Mouse (Mus musculus): Measurements from ENCODE around the gene Kif5c.

The Kif5c gene

DNA sequence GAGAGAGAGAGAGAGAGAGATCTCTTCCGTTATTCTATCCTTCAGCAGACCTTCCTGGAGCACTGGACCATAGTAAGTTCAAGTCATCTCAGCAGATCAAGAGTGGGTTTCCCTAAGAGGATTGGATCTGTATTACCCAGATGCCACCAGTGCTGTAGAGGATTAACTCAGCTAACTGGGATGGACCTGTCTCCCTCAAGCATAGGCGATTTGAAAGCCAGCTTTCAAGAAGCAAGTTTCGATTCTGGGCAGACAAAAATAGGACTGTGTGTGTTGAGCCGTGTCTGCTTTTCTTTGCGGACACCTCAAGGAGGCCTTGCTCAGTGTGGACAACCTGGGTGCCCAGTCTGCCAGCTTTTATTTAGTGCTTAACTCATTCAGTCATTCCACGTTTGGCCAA lies 170.0 kb downstream of the Kif5c start:
- no peak for DNase-seq (ENCODE audit: low spot score)

DNA sequence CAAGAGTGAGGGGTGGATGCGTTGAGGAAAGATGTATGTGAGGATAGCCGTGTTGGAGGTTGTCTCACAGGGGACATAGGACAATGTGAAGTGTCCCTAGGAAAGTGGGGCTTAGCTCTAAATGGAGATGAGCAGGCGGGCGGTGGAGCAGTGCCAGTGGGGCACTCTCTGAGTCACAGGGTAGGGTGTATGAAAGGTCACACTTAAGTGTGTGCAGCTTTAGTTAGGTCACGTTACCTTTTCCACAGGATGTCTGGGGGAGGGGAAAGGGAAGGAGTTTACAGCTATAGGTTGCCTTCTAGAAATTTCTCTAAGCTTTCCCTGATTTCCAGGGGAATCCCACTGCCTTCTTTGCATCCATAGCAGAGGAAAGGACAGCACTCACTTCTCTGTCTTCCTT lies 170.4 kb downstream of the Kif5c start:
- no peak for DNase-seq (ENCODE audit: low spot score)

DNA sequence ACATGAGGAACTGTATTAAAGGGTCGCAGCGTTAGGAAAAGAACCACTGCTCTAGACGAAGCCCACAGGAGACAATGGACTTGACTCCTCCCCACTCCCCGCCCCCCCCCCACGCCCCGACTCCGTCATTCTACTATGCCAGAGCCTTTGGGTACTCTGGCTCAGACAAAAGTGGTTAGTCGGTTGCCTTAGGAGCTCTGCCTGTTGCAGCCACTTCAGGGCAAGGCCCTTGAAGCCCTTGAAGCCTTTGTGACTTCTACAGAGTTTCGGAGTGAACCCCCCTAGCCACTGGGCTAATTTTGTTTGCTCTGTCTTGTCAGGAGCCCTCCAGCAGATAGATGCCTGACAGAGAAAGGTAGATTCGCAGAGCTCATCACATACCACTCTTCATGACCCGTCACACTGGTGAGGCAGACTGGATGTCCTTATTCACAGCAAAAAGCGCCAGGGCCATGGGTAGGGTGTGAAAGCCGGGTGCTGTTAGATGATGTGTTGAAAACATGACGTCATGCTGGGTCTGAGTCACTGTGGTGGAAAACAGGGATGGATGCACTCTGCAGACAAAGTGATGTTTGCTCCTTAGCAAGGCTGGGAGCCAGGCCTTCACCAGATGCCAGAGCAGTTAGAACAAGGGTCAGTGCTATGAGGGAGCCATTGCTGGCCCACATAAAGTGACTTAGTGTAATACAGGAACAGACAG lies 178.5 kb downstream of the Kif5c start:
- no peak for DNase-seq (ENCODE audit: low spot score)

DNA sequence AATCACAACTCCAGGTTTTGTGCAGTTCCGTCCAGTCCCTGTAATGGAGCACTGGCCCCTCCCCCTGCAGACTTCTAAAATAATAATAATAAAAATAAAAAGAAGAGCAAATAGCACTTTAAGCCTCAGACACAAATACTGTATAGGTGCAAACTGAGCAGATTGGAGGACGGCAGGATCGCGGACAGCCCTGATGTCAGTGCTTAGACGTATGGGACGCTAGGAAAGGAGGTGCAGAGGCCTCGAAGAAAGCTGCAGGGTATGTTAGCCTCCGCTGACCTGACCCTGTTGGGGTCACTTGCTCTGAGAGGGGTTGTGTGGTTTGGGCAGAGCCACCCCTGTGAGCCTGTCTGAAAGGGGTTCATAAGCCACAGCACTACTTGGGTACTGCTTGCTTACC lies 185.3 kb downstream of the Kif5c start:
- no peak for DNase-seq (ENCODE audit: low spot score)

DNA sequence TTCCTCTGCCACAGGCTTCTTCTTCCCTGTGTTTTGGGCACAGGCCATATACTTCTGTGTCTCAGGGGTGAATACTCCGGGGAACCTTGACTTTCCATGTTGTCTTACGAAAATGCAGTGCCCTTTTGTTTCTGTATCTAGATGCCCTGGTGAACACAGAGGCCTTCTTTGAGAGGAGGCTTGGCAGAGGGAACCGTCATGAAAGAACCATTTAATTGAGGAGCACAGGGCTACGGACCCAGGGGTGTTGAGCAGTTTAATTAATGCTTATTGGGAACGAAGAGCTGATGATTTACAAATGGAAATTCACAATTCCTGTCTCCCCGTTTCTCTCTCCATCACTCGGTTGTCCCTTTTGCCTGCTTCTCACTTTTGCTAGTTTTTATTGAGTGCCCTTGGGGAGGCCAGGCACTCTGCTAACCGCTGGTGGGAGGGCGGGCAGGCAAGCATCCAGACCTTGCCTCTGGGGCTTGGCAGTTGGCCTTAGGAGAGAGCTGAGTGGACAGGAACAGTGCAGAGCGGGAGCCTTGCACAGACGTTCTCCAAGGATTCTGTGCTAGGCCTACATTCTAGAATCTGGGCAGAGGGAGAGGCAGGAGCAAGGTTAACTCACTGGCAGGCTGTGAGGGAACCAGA lies 186.8 kb downstream of the Kif5c start:
- DNase-seq (ENCODE audit: low spot score): peak; percentile 75

DNA sequence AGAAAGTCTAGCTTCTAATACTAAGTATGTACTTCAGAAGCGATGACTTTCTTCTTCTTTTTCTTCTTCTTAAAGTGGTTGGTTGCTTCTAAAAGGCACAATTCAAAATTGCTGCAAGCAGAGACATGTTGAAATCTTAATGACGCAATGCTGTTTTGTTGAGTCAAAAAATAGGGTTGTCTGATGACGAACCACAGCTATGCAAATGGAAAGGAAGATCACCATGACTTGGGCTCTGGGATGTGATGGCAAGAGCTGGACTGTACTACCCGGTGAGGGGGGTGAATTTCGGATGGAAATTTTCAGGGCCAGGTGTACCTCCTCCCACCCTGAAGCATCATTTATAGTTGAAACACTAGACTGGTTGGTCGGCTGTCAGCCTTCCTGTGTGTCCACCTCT lies 190.4 kb downstream of the Kif5c start:
- DNase-seq (ENCODE audit: low spot score): no peak

DNA sequence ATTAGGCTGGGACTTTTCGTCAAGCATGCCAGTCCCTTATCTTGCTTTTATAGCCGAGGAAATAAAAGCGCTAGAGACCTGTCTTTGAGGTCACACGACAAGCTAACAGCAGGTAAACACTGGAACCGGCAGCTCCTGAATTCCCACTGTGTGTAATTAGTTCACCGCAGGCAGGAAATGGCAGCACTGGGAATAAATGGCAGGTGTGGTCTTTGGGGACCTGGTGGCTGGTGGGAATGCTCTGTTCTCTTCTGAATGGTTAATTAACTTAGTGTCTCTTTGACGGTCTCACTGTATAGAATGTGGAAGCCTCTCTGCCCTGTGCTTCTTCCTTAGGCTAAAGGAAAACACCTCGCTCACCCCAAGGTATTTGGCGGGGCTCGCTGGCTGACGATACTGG lies 192.3 kb downstream of the Kif5c start:
- no peak for DNase-seq (ENCODE audit: low spot score)

DNA sequence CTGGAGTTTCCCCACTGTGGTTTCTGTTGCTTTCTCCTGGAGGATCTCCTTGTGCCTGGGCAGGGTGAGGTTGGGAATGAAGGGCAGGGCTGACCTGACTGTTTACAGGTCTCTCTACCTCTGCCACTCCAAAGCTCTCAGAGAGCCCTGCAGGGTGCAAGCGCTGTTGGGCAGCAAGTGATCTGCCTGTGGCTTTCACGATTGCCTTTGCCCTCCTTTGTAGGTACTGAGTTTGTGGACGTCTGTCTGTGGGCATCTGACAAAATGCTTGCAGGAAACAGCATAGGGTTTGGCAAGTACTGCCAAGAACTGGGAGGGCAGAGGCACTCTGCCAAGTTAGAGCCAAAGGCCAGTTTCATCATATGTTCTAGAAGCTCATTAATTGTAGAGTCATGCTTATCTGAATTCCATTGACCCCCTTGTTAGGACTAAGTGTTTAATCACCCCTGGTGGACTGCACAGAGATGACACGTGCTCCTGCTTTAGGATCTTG lies 192.8 kb downstream of the Kif5c start:
- DNase-seq (ENCODE audit: low spot score): peak; percentile 35

DNA sequence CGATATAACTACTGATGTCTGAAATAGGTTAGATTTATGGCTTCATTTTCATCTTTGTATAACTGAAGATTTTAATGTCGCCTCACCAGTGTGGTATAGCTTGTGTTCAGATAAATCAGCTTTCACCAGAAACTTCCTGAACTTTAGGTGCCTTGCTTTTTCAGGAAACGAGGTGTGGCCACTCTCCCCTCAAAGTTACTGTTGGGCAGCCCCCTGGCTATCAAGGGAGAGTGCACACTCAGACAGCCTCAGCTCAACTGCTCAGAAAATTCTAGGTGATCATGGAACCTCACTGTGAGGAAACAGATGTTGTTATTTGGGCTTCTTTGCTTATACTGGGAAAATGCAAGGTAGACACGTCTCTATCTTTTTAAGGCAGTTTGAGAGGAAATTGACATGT lies 194.1 kb downstream of the Kif5c start:
- DNase-seq (ENCODE audit: low spot score): no peak

DNA sequence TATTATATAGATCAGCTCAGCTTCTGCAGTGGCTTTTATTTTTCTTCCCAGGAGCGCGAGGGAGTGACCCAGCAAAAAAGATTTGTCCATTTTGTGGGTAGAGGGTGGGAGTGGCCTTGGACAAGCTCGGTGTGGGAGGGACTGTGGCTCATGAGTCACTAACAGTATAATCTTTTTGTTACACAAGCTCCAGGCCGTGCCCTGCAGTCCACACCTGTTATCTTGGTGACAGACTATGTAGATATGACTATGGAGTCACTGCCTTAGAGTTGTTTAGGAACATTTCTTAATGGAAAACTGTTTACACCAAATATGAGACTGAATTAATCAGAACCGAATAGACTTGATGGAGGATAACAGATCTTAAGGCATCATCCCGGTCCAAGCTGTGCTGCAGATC lies 194.9 kb downstream of the Kif5c start:
- DNase-seq (ENCODE audit: low spot score): peak; percentile 56

DNA sequence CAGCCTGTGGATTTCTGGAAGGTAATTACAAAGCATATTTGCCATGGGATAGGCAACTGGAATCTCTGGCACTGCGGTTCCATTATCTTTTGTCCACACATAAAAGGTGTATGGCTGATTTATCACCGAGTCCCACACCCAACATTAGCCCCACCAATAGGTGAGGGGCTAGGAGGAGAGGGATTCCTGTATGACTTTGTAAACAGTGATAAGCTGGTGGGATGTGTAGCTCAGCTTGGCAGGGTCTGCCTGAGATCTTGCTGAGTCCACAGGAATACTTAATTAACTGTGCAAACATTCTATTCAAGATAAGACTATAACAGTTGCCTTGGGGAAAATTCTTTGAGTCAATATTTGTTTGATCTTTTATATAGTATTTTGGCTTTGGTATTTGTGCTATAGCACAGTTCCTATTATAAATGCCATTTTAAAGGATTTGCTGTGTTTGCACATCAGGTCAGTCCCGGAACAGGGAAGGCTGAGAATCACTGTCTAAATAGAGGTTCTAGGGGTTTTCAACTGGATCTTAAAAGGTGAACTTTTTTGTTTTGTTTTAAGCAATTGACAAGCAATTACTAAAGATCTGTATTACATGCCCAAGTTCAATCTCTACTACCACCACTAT lies 196.7 kb downstream of the Kif5c start:
- DNase-seq (ENCODE audit: low spot score): no peak

DNA sequence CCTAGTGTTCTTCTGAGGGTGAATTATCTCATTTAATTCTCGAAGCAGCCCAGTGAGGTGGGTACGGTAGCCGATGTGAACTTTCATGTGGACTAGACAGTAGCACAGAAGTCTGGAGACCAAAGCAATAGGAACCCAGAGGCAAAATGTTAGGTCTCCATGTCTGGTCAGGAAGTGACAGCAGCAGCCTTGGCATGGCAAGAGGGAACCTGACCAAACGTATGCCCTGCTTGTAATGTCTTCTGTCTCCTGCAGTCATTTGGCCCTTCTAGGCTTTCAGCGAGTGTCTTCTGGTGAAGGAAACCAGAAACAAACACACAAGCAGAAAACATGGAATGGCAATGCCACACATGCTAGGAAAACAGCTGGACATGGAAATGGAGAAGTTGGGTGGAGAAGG lies 197.5 kb downstream of the Kif5c start:
- no peak for DNase-seq (ENCODE audit: low spot score)

DNA sequence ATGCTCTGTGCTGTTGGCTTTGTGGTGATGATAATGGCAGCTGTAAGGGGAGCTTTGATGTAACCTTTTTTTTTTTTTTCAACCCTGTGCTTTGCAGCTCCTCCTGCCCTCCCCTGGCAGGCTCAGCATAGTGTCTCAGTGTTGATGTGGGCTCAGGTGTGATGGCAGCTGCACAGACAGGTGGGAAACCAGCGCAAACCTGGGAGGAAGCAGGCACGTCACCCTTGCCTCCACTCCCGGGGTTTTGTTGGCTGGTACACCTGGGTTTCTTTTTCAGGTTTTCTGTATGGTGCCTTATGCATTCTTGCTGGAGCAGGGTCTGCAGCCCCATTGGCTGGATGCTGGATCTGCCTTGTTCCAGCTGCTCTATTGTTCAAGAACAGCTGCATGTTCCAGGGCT lies 198.1 kb downstream of the Kif5c start:
- DNase-seq (ENCODE audit: low spot score): no peak

DNA sequence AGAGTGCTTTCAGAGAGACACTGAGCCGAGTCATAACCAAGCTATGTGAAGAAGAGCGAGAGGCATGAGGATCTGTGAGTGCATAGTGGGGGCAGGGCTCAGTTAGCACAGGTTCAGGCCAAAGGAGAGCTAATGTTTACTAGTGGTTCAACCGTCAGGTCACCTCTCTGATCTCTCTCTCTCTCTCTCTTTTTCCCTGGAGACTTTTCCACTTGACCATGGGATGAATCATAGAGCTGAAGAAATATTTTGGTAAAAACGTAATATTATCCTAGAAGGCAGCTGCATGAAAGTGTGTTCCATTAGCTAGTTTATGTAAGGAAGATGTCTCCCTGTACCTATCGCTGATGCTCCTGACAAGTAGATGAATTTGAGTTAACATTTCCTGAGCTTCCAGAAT lies 199.0 kb downstream of the Kif5c start:
- DNase-seq (ENCODE audit: low spot score): no peak

DNA sequence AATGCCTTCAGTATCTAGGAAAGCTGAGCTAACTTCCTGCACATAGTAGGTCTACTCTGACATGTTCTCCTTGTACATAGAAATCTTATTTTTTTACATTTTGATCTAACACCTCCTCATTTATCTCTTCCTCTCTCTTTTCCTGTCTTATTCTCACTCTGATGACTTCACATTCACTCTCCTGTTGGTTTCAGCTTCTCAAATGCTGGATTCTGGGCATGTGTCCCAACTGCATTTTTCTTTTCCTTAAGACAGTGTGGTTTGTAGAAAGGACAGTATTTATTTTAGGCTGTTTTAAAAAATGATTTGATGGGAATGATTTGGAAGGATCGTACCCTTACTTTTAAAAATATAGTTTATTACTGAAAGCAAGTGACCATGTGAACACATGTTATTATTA lies 203.2 kb downstream of the Kif5c start:
- DNase-seq (ENCODE audit: low spot score): no peak
